ENCODE assay signal across 10 mouse cellular contexts in the genomic region with DNA sequence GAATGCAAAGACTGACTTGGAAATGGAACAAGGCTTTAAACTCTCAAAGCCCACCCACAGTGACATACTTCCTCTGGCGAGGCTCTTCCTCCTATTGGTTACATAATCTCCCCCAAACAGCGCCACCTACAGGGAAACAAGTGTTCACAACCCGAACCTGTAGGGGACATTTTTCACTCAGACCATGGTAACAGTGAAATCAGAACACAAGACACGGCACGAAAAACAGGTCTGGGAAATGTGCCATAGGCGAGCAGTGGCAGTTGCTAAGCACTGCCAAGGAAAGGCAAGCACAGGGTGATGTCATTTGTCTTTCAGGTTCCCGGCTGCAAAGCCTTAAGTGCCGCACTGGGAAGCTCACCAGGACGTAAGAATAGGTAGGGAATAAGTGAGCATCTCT.
A peak's percentile ranks its signal among the peaks of the same experiment; 100 is the strongest.
DNase-seq lines count a peak whose midpoint lies in the region; ATAC-seq lines count a peak whose summit lies in the region.
"Had no signal": no experiment of that assay in that cellular context is flagged by ENCODE, and none has a peak within 500 bp of the region (broad histone marks: within the 10 kb centered on the region; RNA-seq: fewer than 3 reads in every experiment).

No protein-coding gene starts in this region.

- H3K27me3 ChIP-seq in forebrain, embryonic 14.5 days (replicated peaks; ENCODE audit: control insufficient read depth, insufficient read depth, low read length), result no peaks in the 10 kb centered on the region
- no peaks in the 10 kb centered on the region for H3K27me3 ChIP-seq in forebrain, embryonic 13.5 days

- ATAC-seq in forebrain, embryonic 14.5 days, result no peak
- ATAC-seq in forebrain, embryonic 13.5 days, result no peak

- H3K4me1 ChIP-seq in forebrain, embryonic 14.5 days (ENCODE audit: control insufficient read depth, insufficient read depth, low read length), result no peaks in the 10 kb centered on the region
- H3K4me1 ChIP-seq in forebrain, embryonic 13.5 days, result no peaks in the 10 kb centered on the region
- peaks cover 25% of the 10 kb centered on the region for H3K4me1 ChIP-seq in brown adipose tissue, adult 24 weeks (ENCODE audit: control insufficient read depth, insufficient read depth, insufficient read length, low read length)

- H3K4me2 ChIP-seq in forebrain, embryonic 14.5 days (ENCODE audit: low read length), result no peak overlapping the region
- no peak overlapping the region for H3K4me2 ChIP-seq in forebrain, embryonic 13.5 days

- H3K9me3 ChIP-seq in forebrain, embryonic 14.5 days (replicated peaks; ENCODE audit: control insufficient read depth, low read length), result no peaks in the 10 kb centered on the region
- no peaks in the 10 kb centered on the region for H3K9me3 ChIP-seq in forebrain, embryonic 13.5 days (replicated peaks)

- no peak overlapping the region for H3K27ac ChIP-seq in forebrain, embryonic 14.5 days (ENCODE audit: low read depth, low read length)
- H3K27ac ChIP-seq in forebrain, embryonic 13.5 days, result no peak overlapping the region
- peak overlapping the region; percentile 71 for H3K27ac ChIP-seq in brown adipose tissue, adult 24 weeks (replicated peaks; ENCODE audit: low read depth, low read length)

- H3K9ac ChIP-seq in forebrain, embryonic 14.5 days (ENCODE audit: low read length), result no peak overlapping the region
- H3K9ac ChIP-seq in forebrain, embryonic 13.5 days, result no peak overlapping the region

- WGBS in forebrain, embryonic 14.5 days, result 74% methylated on average over 9 of the region's 9 CpGs
- 84% methylated on average over 9 of the region's 9 CpGs for WGBS in forebrain, embryonic 13.5 days

- no peaks in the 10 kb centered on the region for H3K36me3 ChIP-seq in forebrain, embryonic 14.5 days (ENCODE audit: control insufficient read depth, insufficient read depth, low read length)
- no peaks in the 10 kb centered on the region for H3K36me3 ChIP-seq in forebrain, embryonic 13.5 days (ENCODE audit: poor library complexity, severe bottlenecking)

- no peak overlapping the region for H3K4me3 ChIP-seq in forebrain, embryonic 14.5 days (ENCODE audit: low read depth, low read length)
- H3K4me3 ChIP-seq in forebrain, embryonic 13.5 days, result no peak overlapping the region
- H3K4me3 ChIP-seq in brown adipose tissue, adult 24 weeks (ENCODE audit: insufficient read depth, low read depth, low read length), result no peak overlapping the region

- DNase-seq in forebrain, embryonic 14.5 days (ENCODE audit: low spot score), result peak; percentile 44
- DNase-seq in layer of hippocampus, adult 11-12 months (ENCODE audit: low spot score), result peak; percentile 38
- no peak for DNase-seq in layer of hippocampus, adult 9-10 months (ENCODE audit: low spot score)
- peak; percentile 21 for DNase-seq in ES-CJ7 (ENCODE audit: low read depth, low spot score)
- DNase-seq in ovary, adult 18-20 months (ENCODE audit: low spot score), result no peak
- no peak for DNase-seq in testis, postnatal 14 days (ENCODE audit: low spot score)
- DNase-seq: kidney, adult 9 months; lung, postnatal 4 days had no signal

Comparison
In these comparisons a context has a peak if more than half of its experiments do, and no peak if none do; other contexts are left out.
1. DNase-seq: peak in forebrain, embryonic 14.5 days (single experiment), layer of hippocampus, adult 11-12 months (single experiment) and ES-CJ7 (single experiment); none in layer of hippocampus, adult 9-10 months (single experiment), ovary, adult 18-20 months (single experiment) and testis, postnatal 14 days (single experiment).